Mouse (Mus musculus) gastrocnemius, adult 8-10 months (tissue): Measurements from ENCODE around the gene Gsdmc4. TPM values are rescaled to one million over a fixed set of nuclear protein-coding genes. Genes with fewer than 3 reads are reported as not detected.
"Not testable (repeated sequence)": the region's sequence is repeated elsewhere in the genome, so short reads cannot be mapped to it uniquely, and the experiment has no call there.

Experiments
- DNase-seq, 2 experiments: peaks; one replicate each; pipeline ENCODE4 v3.0.0; 2022; ENCODE audit warnings: low spot score in 2 of 2
- total RNA-seq, 4 experiments: library from RNA; stranded (reverse); gene quantifications; 2 replicates each; pipeline ENCODE4 v1.2.4; 2022

The Gsdmc4 gene
- total RNA-seq: not detected

GRCm38 (mm10) chr15:63912197-63912596, at the start of gene Gsdmc4:
TSS of gene Gsdmc4 (minus strand) at chr15:63912297.
- not testable (repeated sequence) for DNase-seq

GRCm38 (mm10) chr15:63960542-63960941, 48.4 kb upstream of the Gsdmc4 start:
- no peak for DNase-seq

GRCm38 (mm10) chr15:63957553-63957952, 45.5 kb upstream of the Gsdmc4 start:
- no peak for DNase-seq

- DNase-seq: no peak
Observed at GRCm38 (mm10) chr15:63953256-63953655, 41.2 kb upstream of the Gsdmc4 start.

GRCm38 (mm10) chr15:63941221-63941620, 29.1 kb upstream of the Gsdmc4 start:
- no peak for DNase-seq

- DNase-seq: no peak
Observed at GRCm38 (mm10) chr15:63932656-63933055, 20.6 kb upstream of the Gsdmc4 start.

GRCm38 (mm10) chr15:63931404-63931803, 19.3 kb upstream of the Gsdmc4 start:
- no peak for DNase-seq

- DNase-seq: no peak
Observed at GRCm38 (mm10) chr15:63930107-63931041, 18.3 kb upstream of the Gsdmc4 start.

GRCm38 (mm10) chr15:63926201-63926600, 14.1 kb upstream of the Gsdmc4 start:
- DNase-seq: no peak

GRCm38 (mm10) chr15:63924484-63924883, 12.4 kb upstream of the Gsdmc4 start:
- no peak for DNase-seq

GRCm38 (mm10) chr15:63921618-63922017, 9.5 kb upstream of the Gsdmc4 start:
- DNase-seq: not testable (repeated sequence)

- not testable (repeated sequence) for DNase-seq
Observed at GRCm38 (mm10) chr15:63919728-63920127, 7.6 kb upstream of the Gsdmc4 start.

- not testable (repeated sequence) for DNase-seq
Observed at GRCm38 (mm10) chr15:63916584-63916983, 4.5 kb upstream of the Gsdmc4 start.

- not testable (repeated sequence) for DNase-seq
Observed at GRCm38 (mm10) chr15:63909896-63910295, 2.2 kb downstream of the Gsdmc4 start.

GRCm38 (mm10) chr15:63895560-63896353, 16.3 kb downstream of the Gsdmc4 start:
- DNase-seq: not testable (repeated sequence)

- DNase-seq: not testable (repeated sequence)
Observed at GRCm38 (mm10) chr15:63888440-63888839, 23.7 kb downstream of the Gsdmc4 start.

- DNase-seq: not testable (repeated sequence)
Observed at GRCm38 (mm10) chr15:63887949-63888348, 24.1 kb downstream of the Gsdmc4 start.

- DNase-seq: not testable (repeated sequence)
Observed at GRCm38 (mm10) chr15:63878458-63878857, 33.6 kb downstream of the Gsdmc4 start, which contains the start of gene Gsdmc3. TSS of gene Gsdmc3 (minus strand) at chr15:63878558.

GRCm38 (mm10) chr15:63876160-63876559, 35.9 kb downstream of the Gsdmc4 start:
- DNase-seq: not testable (repeated sequence)

- DNase-seq: not testable (repeated sequence)
Observed at GRCm38 (mm10) chr15:63861965-63862364, 50.1 kb downstream of the Gsdmc4 start.
